Mouse (Mus musculus) CH12.LX (cell line): ENCODE measurements around the gene Zfp60. TPM values are rescaled to one million over a fixed set of nuclear protein-coding genes. Genes with fewer than 3 reads are reported as not detected.

Experiments
- DNase-seq: peaks from one replicate; pipeline ENCODE4 v3.0.0-alpha.2; 2013; ENCODE audit errors: extremely low read depth
- H3K27ac ChIP-seq: 2 replicates; pipeline ENCODE4 v1.5.1; 2012; ENCODE audit warnings: low read depth, mild to moderate bottlenecking, control low read depth, moderate library complexity; ENCODE audit not compliant: insufficient read depth
- H3K27me3 ChIP-seq: replicated peaks from 2 replicates; pipeline ENCODE3; 2012; ENCODE audit warnings: inconsistent platforms
- H3K36me3 ChIP-seq, 2 experiments: replicated peaks in 1 of 2; 2 replicates each; pipeline versions ENCODE3 to v1.6.1; 2012; ENCODE audit warnings: inconsistent platforms in 1 of 2, low read length in 1 of 2, mild to moderate bottlenecking in 1 of 2, mixed read lengths in 1 of 2, moderate library complexity in 1 of 2; ENCODE audit not compliant: control insufficient read depth in 1 of 2, insufficient read depth in 1 of 2
- H3K4me1 ChIP-seq, 2 experiments: 2 replicates each; pipeline ENCODE4 v1.6.1; 2012; ENCODE audit warnings: inconsistent platforms in 1 of 2, moderate library complexity in 1 of 2; ENCODE audit not compliant: insufficient read depth in 2 of 2, control insufficient read depth in 1 of 2
- H3K4me2 ChIP-seq: 2 replicates; pipeline ENCODE4 v1.6.1; 2012; ENCODE audit warnings: low read depth, mild to moderate bottlenecking, control low read depth; ENCODE audit not compliant: poor library complexity, insufficient read depth, severe bottlenecking
- H3K4me3 ChIP-seq, 3 experiments: fragments of 150-350 bp in 1 of 3; sonication (generic) in 1 of 3; replicated peaks in 1 of 3; 2 replicates each; pipeline versions ENCODE3 to v1.5.1; 2011 to 2012; ENCODE audit warnings: low read depth in 2 of 3, low read length in 2 of 3, mild to moderate bottlenecking in 2 of 3, moderate library complexity in 2 of 3, control low read depth in 1 of 3, improper control_type of control experiment in 1 of 3, inconsistent platforms in 1 of 3, mixed read lengths in 1 of 3; ENCODE audit not compliant: poor library complexity in 1 of 3
- H3K79me2 ChIP-seq: replicated peaks from 2 replicates; pipeline ENCODE4 v1.6.1; 2012; ENCODE audit warnings: mild to moderate bottlenecking, moderate library complexity; ENCODE audit not compliant: control insufficient read depth, poor library complexity, insufficient read depth, severe bottlenecking; ENCODE audit errors: extremely low read depth
- H3K9ac ChIP-seq: 2 replicates; pipeline ENCODE4 v1.6.1; 2012; ENCODE audit warnings: low read depth, mild to moderate bottlenecking, control low read depth, moderate library complexity; ENCODE audit not compliant: insufficient read depth
- H3K9me3 ChIP-seq: replicated peaks from 2 replicates; pipeline ENCODE3; 2012; ENCODE audit warnings: low read length, inconsistent platforms, mixed read lengths
- BHLHE40 ChIP-seq: IDR thresholded peaks from 2 replicates; pipeline ENCODE4 v1.6.1; 2011; ENCODE audit warnings: mild to moderate bottlenecking, low read depth, low read length, improper control_type of control experiment
- CHD2 ChIP-seq: IDR thresholded peaks from 2 replicates; pipeline ENCODE4 v1.6.1; 2011; ENCODE audit warnings: low read length, improper control_type of control experiment
- CTCF ChIP-seq, 2 experiments: IDR thresholded peaks in 1 of 2; conservative IDR thresholded peaks in 1 of 2; 2 replicates each; pipeline ENCODE4 v1.5.1; 2011 to 2012; ENCODE audit warnings: low read depth in 2 of 2, low read length in 2 of 2, improper control_type of control experiment in 1 of 2, inconsistent platforms in 1 of 2, mild to moderate bottlenecking in 1 of 2, moderate library complexity in 1 of 2
- E2F4 ChIP-seq: IDR thresholded peaks from 2 replicates; pipeline ENCODE4 v1.6.1; 2011; ENCODE audit warnings: low read depth, low read length, improper control_type of control experiment; ENCODE audit not compliant: insufficient replicate concordance
- ELF1 ChIP-seq: IDR thresholded peaks from 2 replicates; pipeline ENCODE4 v1.6.1; 2014; ENCODE audit warnings: low read depth, mild to moderate bottlenecking, inconsistent platforms, low read length, improper control_type of control experiment
- EP300 ChIP-seq: IDR thresholded peaks from 2 replicates; pipeline ENCODE4 v1.6.1; 2011; ENCODE audit warnings: low read length, improper control_type of control experiment
- ETS1 ChIP-seq: conservative IDR thresholded peaks from 2 replicates; pipeline ENCODE4 v1.6.1; 2012; ENCODE audit warnings: low read depth, mild to moderate bottlenecking, inconsistent platforms, low read length, improper control_type of control experiment, moderate library complexity
- GABPA ChIP-seq: IDR thresholded peaks from 2 replicates; pipeline ENCODE4 v1.6.1; 2012; ENCODE audit warnings: low read depth, low read length, improper control_type of control experiment, inconsistent platforms; ENCODE audit not compliant: insufficient replicate concordance
- HCFC1 ChIP-seq: IDR thresholded peaks from 2 replicates; pipeline ENCODE4 v1.6.1; 2012; ENCODE audit warnings: low read depth, mild to moderate bottlenecking, inconsistent platforms, low read length, improper control_type of control experiment
- JUN ChIP-seq: IDR thresholded peaks from 2 replicates; pipeline ENCODE4 v1.6.1; 2011; ENCODE audit warnings: low read depth, mild to moderate bottlenecking, low read length, improper control_type of control experiment, moderate library complexity; ENCODE audit not compliant: insufficient read depth
- KAT2A ChIP-seq: IDR thresholded peaks from 2 replicates; pipeline ENCODE4 v1.6.1; 2012; ENCODE audit warnings: low read length, improper control_type of control experiment, inconsistent platforms; ENCODE audit not compliant: insufficient replicate concordance
- MAFK ChIP-seq: IDR thresholded peaks from 2 replicates; pipeline ENCODE4 v1.6.1; 2011; ENCODE audit warnings: low read length, improper control_type of control experiment; ENCODE audit not compliant: insufficient replicate concordance
- MEF2A ChIP-seq: IDR thresholded peaks from 2 replicates; pipeline ENCODE4 v1.6.1; 2014; ENCODE audit warnings: low read depth, mild to moderate bottlenecking, inconsistent platforms, low read length, improper control_type of control experiment, borderline replicate concordance
- MXI1 ChIP-seq: IDR thresholded peaks from 2 replicates; pipeline ENCODE4 v1.6.1; 2011; ENCODE audit warnings: mild to moderate bottlenecking, low read depth, low read length, improper control_type of control experiment
- MYC ChIP-seq: IDR thresholded peaks from 2 replicates; pipeline ENCODE4 v1.6.1; 2011; ENCODE audit warnings: low read depth, mild to moderate bottlenecking, improper control_type of control experiment, low read length
- PAX5 ChIP-seq: IDR thresholded peaks from 2 replicates; pipeline ENCODE4 v1.6.1; 2012; ENCODE audit warnings: low read length, inconsistent platforms, mixed read lengths
- POLR2AphosphoS2 ChIP-seq: IDR thresholded peaks from 2 replicates; pipeline ENCODE4 v1.6.1; 2011; ENCODE audit warnings: low read depth, low read length, improper control_type of control experiment
- RAD21 ChIP-seq: IDR thresholded peaks from 2 replicates; pipeline ENCODE4 v1.6.1; 2011; ENCODE audit warnings: low read depth, mild to moderate bottlenecking, low read length, improper control_type of control experiment, moderate library complexity
- RCOR1 ChIP-seq: conservative IDR thresholded peaks from 2 replicates; pipeline ENCODE4 v1.6.1; 2012; ENCODE audit warnings: low read depth, mild to moderate bottlenecking, inconsistent platforms, low read length, improper control_type of control experiment
- TCF12 ChIP-seq: IDR thresholded peaks from 2 replicates; pipeline ENCODE4 v1.6.1; 2014; ENCODE audit warnings: low read depth, mild to moderate bottlenecking, inconsistent platforms, low read length, improper control_type of control experiment
- UBTF ChIP-seq: IDR thresholded peaks from 2 replicates; pipeline ENCODE4 v1.6.1; 2012; ENCODE audit warnings: low read depth, mild to moderate bottlenecking, inconsistent platforms, low read length, improper control_type of control experiment, moderate library complexity
- USF1 ChIP-seq: IDR thresholded peaks from 2 replicates; pipeline ENCODE4 v1.6.1; 2014; ENCODE audit warnings: low read depth, mild to moderate bottlenecking, inconsistent platforms, low read length, improper control_type of control experiment
- USF2 ChIP-seq: conservative IDR thresholded peaks from 2 replicates; pipeline ENCODE4 v1.6.1; 2011; ENCODE audit warnings: low read depth, low read length, improper control_type of control experiment
- ZC3H11A ChIP-seq: IDR thresholded peaks from 2 replicates; pipeline ENCODE4 v1.6.1; 2012; ENCODE audit warnings: low read depth, mild to moderate bottlenecking, inconsistent platforms, low read length, improper control_type of control experiment
- ZMIZ1 ChIP-seq: IDR thresholded peaks from 2 replicates; pipeline ENCODE4 v1.6.1; 2012; ENCODE audit warnings: low read depth, mild to moderate bottlenecking, inconsistent platforms, low read length, improper control_type of control experiment
- ZNF384 ChIP-seq: IDR thresholded peaks from 2 replicates; pipeline ENCODE4 v1.6.1; 2012; ENCODE audit warnings: low read depth, low read length, improper control_type of control experiment, inconsistent platforms
- dilution Hi-C: fragments of 300-500 bp; cut with MboI; formaldehyde crosslinking; loops from 2 replicates; pipeline ENCODE4 v1.14.3; 2020; ENCODE audit warnings: low sequenced_read_pairs; ENCODE audit not compliant: extremely low pct_unique_long_range_greater_than_20kb, extremely low pct_ligation_motif_present
- in situ Hi-C: fragments of 300-500 bp; cut with MboI; formaldehyde crosslinking; loops from 3 replicates; pipeline ENCODE4 v1.14.3; 2019; ENCODE audit warnings: low sequenced_read_pairs, low pct_ligation_motif_present, low pct_unique_long_range_greater_than_20kb, mixed read lengths
- polyA plus RNA-seq: library from polyadenylated mRNA; unstranded; fragments of >175 nt; gene quantifications from 2 replicates; pipeline ENCODE4 v1.2.1, GENCODE M21; 2012; ENCODE audit warnings: low read depth; ENCODE audit not compliant: insufficient read length
- total RNA-seq, 2 experiments: library from RNA; depleted of rRNA; stranded (reverse); fragments of 300-350 nt in 1 of 2; fragments of >200 nt in 1 of 2; gene quantifications; 2 replicates each; pipeline ENCODE4 v1.2.3; 2012 to 2014

Zfp60 gene
- total and polyA plus RNA-seq, 3 experiments: 6.9 to 8.2 (median 8.1) TPM

GRCm38 (mm10) chr7:27756351-27757047 is 25.3 kb downstream of the Zfp60 start:
- Histone ChIP-seq H3K4me2 (no peak overlapping the region), H3K27me3 (no peaks in the 10 kb centered on the region), H3K27ac (no peak overlapping the region), H3K9ac (no peak overlapping the region), H3K4me3 (no peak overlapping the region), H3K36me3 (peaks cover 0 to under 1% of the 10 kb centered on the region in 2 experiments), H3K79me2 (no peaks in the 10 kb centered on the region), H3K9me3 (peaks cover 20% of the 10 kb centered on the region), H3K4me1 (no peaks in the 10 kb centered on the region)
- in situ Hi-C loops (no loop called here), dilution Hi-C loops (no loop called here)
- no peak for TF ChIP-seq CHD2
- TF ChIP-seq MAFK: no peak
- no peak for TF ChIP-seq MXI1
- no peak for TF ChIP-seq CTCF (conservative IDR thresholded peaks at IDR 0.05 in 1 of 2, IDR thresholded peaks at IDR 0.05 in 1 of 2; ENCODE audit: low read depth in 2 of 2, low read length in 2 of 2)
- no peak for TF ChIP-seq ETS1
- TF ChIP-seq RAD21: no peak
- no peak for TF ChIP-seq UBTF
- TF ChIP-seq USF2: no peak
- TF ChIP-seq MEF2A: no peak
- TF ChIP-seq ZC3H11A: no peak
- no peak for TF ChIP-seq JUN
- no peak for TF ChIP-seq MYC
- no peak for TF ChIP-seq EP300
- no peak for TF ChIP-seq ELF1
- no peak for TF ChIP-seq GABPA
- no peak for TF ChIP-seq KAT2A
- no peak for TF ChIP-seq E2F4
- no peak for TF ChIP-seq TCF12
- DNase-seq: no peak

GRCm38 (mm10) chr7:27757048-27757375 is 25.8 kb downstream of the Zfp60 start:
- Histone ChIP-seq H3K9me3 (peaks cover 20% of the 10 kb centered on the region), H3K79me2 (no peaks in the 10 kb centered on the region), H3K27me3 (no peaks in the 10 kb centered on the region), H3K27ac (no peak overlapping the region), H3K4me2 (no peak overlapping the region), H3K36me3 (no peaks in the 10 kb centered on the region), H3K4me1 (no peaks in the 10 kb centered on the region), H3K9ac (no peak overlapping the region), H3K4me3 (no peak overlapping the region)
- in situ Hi-C loops (no loop called here), dilution Hi-C loops (no loop called here)
- TF ChIP-seq HCFC1: no peak
- TF ChIP-seq E2F4: no peak
- TF ChIP-seq PAX5: no peak
- TF ChIP-seq CTCF (conservative IDR thresholded peaks at IDR 0.05 in 1 of 2, IDR thresholded peaks at IDR 0.05 in 1 of 2; ENCODE audit: low read depth in 2 of 2, low read length in 2 of 2): no peak
- no peak for TF ChIP-seq CHD2
- no peak for TF ChIP-seq RCOR1
- no peak for TF ChIP-seq ZMIZ1
- no peak for TF ChIP-seq UBTF
- TF ChIP-seq ZNF384: no peak
- no peak for TF ChIP-seq JUN
- no peak for TF ChIP-seq USF1
- TF ChIP-seq BHLHE40: no peak
- no peak for TF ChIP-seq ETS1
- no peak for TF ChIP-seq MYC
- no peak for TF ChIP-seq POLR2AphosphoS2
- no peak for TF ChIP-seq GABPA
- TF ChIP-seq MXI1: no peak
- no peak for DNase-seq
